Mouse (Mus musculus) liver, embryonic 15.5 days (tissue): ENCODE results near the gene Kdr. TPM values are rescaled to one million over a fixed set of nuclear protein-coding genes. Genes with fewer than 3 reads are reported as not detected.

ENCODE experiments used
- ATAC-seq: fragments of 200-750 bp; cut with Nextera tagmentation; 2 replicates; pipeline ENCODE4 v1.8.0; 2017; ENCODE audit warnings: moderate number of reproducible peaks, mild to moderate bottlenecking, moderate library complexity; ENCODE audit not compliant: insufficient read depth
- H3K27ac ChIP-seq: fragments of 300-500 bp; sonication (generic); replicated peaks from 2 replicates; pipeline ENCODE4 v1.5.1; 2015; ENCODE audit warnings: mild to moderate bottlenecking, inconsistent platforms
- H3K27me3 ChIP-seq: fragments of 300-500 bp; sonication (generic); 2 replicates; pipeline ENCODE4 v1.6.1; 2015; ENCODE audit warnings: mild to moderate bottlenecking, inconsistent platforms
- H3K36me3 ChIP-seq: fragments of 300-500 bp; sonication (generic); replicated peaks from 2 replicates; pipeline ENCODE4 v1.6.1; 2015; ENCODE audit warnings: moderate library complexity, mild to moderate bottlenecking, inconsistent platforms
- H3K4me1 ChIP-seq: fragments of 300-500 bp; sonication (generic); replicated peaks from 2 replicates; pipeline ENCODE4 v1.6.1; 2015; ENCODE audit warnings: inconsistent platforms
- H3K4me2 ChIP-seq: fragments of 300-500 bp; sonication (generic); 2 replicates; pipeline ENCODE4 v1.6.1; 2015; ENCODE audit warnings: moderate library complexity, mild to moderate bottlenecking, inconsistent platforms
- H3K4me3 ChIP-seq: fragments of 300-500 bp; sonication (generic); replicated peaks from 2 replicates; pipeline ENCODE4 v1.5.1; 2015; ENCODE audit warnings: mild to moderate bottlenecking, inconsistent platforms
- H3K9ac ChIP-seq: fragments of 300-500 bp; sonication (generic); 2 replicates; pipeline ENCODE4 v1.6.1; 2015; ENCODE audit warnings: moderate library complexity, mild to moderate bottlenecking, inconsistent platforms
- H3K9me3 ChIP-seq: fragments of 300-500 bp; sonication (generic); replicated peaks from 2 replicates; pipeline ENCODE4 v1.6.1; 2016; ENCODE audit warnings: inconsistent platforms
- WGBS: fragments of 180-500 bp; shearing (Covaris S2); methylation state at CpG from one replicate; pipeline ENCODE4 v1.1.7; 2015; ENCODE audit warnings: mixed read lengths; ENCODE audit not compliant: insufficient replicate concordance; 5-methylcytosine and 5-hydroxymethylcytosine counted together
- polyA plus RNA-seq: library from polyadenylated mRNA; unstranded; fragments of >200 nt; fragmentation: Nextera tagmentation; extraction: Ambion mirVana; gene quantifications from 2 replicates; pipeline ENCODE4 v1.2.1, GENCODE M21; 2015

The Kdr gene
- polyA plus RNA-seq, 1 experiment from 2014 or later = 8.0 TPM

DNA sequence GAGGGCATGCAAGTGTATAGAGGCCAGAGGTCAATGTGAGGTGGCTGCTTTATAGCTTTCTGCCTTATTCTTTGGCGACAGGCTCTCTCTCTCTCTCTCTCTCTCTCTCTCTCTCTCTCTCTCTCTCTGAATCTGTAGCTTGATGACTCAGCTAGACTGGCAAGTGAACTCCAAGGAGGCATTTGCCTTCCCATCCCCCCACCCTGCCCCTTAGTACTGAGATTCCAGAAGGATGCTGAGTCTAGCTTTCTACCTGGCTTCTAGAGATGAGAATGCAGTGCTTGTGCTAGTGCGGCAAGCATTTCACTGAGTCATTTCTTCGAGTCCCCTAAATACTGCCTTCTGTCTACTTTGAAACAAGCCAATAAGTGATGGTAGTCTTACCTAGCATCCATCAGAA lies 21.7 kb downstream of the Kdr start:
- Histone ChIP-seq H3K27me3 (no peaks in the 10 kb centered on the region; the same call in 1 of the 2 replicates), H3K4me3 (no peak overlapping the region), H3K27ac (no peak overlapping the region), H3K9ac (no peak overlapping the region), H3K4me2 (no peak overlapping the region), H3K4me1 (peaks cover 12% of the 10 kb centered on the region; the same call in 1 of the 2 replicates), H3K36me3 (no peaks in the 10 kb centered on the region), H3K9me3 (no peaks in the 10 kb centered on the region)
- ATAC-seq = no peak
- 70% methylated on average over 3 of the region's 3 CpGs for WGBS

GRCm38 (mm10) chr5:75955876-75956275 lies 22.4 kb downstream of the Kdr start:
- no peaks in the 10 kb centered on the region for H3K36me3 ChIP-seq
- no peaks in the 10 kb centered on the region for H3K9me3 ChIP-seq
- H3K27ac ChIP-seq = no peak overlapping the region
- H3K9ac ChIP-seq = no peak overlapping the region
- no peak for ATAC-seq
- H3K27me3 ChIP-seq = no peaks in the 10 kb centered on the region; the same call in 1 of the 2 replicates
- no peak overlapping the region for H3K4me2 ChIP-seq
- 75% methylated on average over 9 of the region's 9 CpGs for WGBS
- H3K4me3 ChIP-seq = no peak overlapping the region
- peaks cover 8% of the 10 kb centered on the region; the same call in 1 of the 2 replicates for H3K4me1 ChIP-seq

DNA sequence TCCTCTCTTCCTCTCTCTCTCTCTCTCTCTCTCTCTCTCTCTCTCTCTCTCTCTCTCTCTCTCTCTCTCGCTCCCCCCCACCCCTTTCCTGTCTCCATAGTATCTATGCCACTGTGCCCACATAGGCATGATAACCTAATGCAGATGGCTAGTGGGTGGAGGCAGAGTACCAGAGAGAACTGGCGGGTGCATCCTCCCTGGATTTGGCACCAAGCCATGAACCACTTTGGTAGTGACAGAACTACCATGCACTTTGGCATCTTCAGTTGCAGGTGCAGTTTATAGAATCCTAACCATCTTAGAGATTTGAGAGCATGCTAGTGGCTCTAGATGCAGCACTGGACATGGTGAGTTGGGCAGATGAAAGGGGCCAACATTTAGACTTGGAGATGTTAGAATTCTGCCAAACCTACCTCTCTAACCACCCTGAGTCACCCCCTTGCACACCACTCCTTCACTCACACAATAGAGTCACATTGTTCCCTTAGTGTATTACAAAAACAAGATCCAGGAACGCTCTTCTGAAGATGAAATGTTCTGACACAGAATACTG lies 23.4 kb downstream of the Kdr start:
- Histone ChIP-seq H3K4me1 (0 out of 2 replicates have a peak, but pooled peaks cover under 1% of the 10 kb centered on the region), H3K9ac (no peak overlapping the region), H3K27ac (no peak overlapping the region), H3K4me2 (no peak overlapping the region), H3K4me3 (no peak overlapping the region), H3K9me3 (no peaks in the 10 kb centered on the region), H3K36me3 (no peaks in the 10 kb centered on the region), H3K27me3 (no peaks in the 10 kb centered on the region; the same call in 1 of the 2 replicates)
- WGBS = 52% methylated on average over 3 of the region's 3 CpGs
- ATAC-seq = no peak

DNA sequence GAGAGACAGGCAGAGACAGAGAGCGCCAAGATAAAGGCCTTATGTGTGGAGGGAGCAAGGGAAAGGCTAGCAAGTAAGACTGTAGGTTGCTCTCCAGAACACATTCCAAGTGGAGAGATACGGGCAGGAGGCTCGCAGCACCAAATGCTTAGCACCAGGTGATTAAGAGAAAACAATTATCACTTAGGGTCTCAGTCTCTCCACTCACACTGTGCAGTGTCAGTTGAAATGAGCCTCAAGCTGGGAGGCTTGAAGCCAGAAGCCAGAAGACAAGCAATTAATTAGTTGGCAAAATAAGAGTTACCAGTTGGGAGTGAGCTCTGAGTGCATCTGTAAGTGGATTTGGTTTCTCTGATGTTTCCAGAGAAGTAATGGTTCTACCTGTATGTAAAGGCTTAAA lies 24.0 kb downstream of the Kdr start:
- 55% methylated on average over 3 of the region's 3 CpGs for WGBS
- Histone ChIP-seq H3K4me1 (no peaks in the 10 kb centered on the region), H3K27ac (no peak overlapping the region), H3K9ac (no peak overlapping the region), H3K4me3 (no peak overlapping the region), H3K36me3 (no peaks in the 10 kb centered on the region), H3K9me3 (no peaks in the 10 kb centered on the region), H3K27me3 (no peaks in the 10 kb centered on the region; the same call in 1 of the 2 replicates), H3K4me2 (no peak overlapping the region)
- no peak for ATAC-seq

DNA sequence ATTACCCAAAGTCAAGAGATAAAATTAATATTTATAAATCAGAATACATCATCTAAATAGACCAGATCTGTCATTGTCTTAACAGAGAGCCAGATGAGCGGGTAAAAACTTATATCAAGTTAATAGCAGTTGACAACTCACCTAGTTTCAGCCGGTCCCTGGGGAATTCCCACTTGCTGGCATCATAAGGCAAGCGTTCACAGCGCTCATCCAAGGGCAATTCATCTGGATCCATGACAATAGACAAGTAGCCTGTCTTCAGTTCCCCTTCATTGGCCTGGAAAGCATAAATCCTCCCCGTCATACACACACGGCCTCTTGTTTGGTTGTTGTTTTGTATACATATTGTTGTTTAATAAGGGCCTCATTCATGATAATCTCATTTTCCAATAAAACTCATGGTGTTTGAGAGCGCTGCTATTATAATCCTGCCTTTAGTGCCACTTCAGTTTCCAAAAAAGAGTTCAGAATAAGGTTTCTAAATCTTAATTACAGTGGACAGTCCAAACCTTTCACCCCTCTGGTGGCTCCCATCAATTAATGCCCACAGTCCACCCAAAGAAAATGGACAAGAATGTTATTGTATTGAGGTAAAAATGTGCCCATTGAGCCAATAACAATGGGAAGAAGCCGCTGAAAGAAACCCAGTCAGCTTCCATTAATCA lies 26.0 kb downstream of the Kdr start:
- Histone ChIP-seq H3K4me2 (no peak overlapping the region), H3K4me1 (no peaks in the 10 kb centered on the region), H3K36me3 (no peaks in the 10 kb centered on the region), H3K9ac (no peak overlapping the region), H3K4me3 (no peak overlapping the region), H3K27me3 (no peaks in the 10 kb centered on the region), H3K9me3 (no peaks in the 10 kb centered on the region), H3K27ac (no peak overlapping the region)
- 74% methylated on average over 8 of the region's 8 CpGs for WGBS
- ATAC-seq = no peak

DNA sequence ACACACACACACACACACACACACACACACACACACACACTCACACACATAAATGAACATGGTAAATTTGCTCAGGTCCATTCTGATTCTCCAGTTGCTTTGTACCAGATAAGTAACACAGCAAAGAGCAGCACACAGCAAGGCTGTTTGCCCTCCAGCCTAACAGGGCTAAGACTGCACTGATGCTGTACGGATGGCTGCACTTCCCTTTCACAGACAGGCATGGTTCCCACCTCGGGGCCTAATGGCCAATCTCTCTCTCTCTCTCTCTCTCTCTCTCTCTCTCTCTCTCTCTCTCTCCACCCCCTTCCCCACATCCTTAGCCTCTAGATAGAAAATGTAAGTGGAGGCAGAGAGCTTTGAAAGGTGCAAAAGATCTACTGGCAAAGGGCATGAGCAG lies 27.4 kb downstream of the Kdr start:
- WGBS = 64% methylated on average over 2 of the region's 2 CpGs
- H3K9ac ChIP-seq = no peak overlapping the region
- no peaks in the 10 kb centered on the region for H3K9me3 ChIP-seq
- no peaks in the 10 kb centered on the region for H3K36me3 ChIP-seq
- no peak overlapping the region for H3K4me3 ChIP-seq
- ATAC-seq = no peak
- no peaks in the 10 kb centered on the region for H3K4me1 ChIP-seq
- no peaks in the 10 kb centered on the region for H3K27me3 ChIP-seq
- H3K27ac ChIP-seq = no peak overlapping the region
- H3K4me2 ChIP-seq = no peak overlapping the region

GRCm38 (mm10) chr5:75945394-75945793 lies 32.9 kb downstream of the Kdr start:
- Histone ChIP-seq H3K36me3 (no peaks in the 10 kb centered on the region), H3K4me2 (no peak overlapping the region), H3K4me3 (no peak overlapping the region), H3K4me1 (no peaks in the 10 kb centered on the region), H3K27me3 (no peaks in the 10 kb centered on the region), H3K9me3 (no peaks in the 10 kb centered on the region), H3K9ac (no peak overlapping the region), H3K27ac (no peak overlapping the region)
- WGBS = 64% methylated on average over 4 of the region's 4 CpGs
- ATAC-seq = no peak

- Histone ChIP-seq H3K4me1 (no peaks in the 10 kb centered on the region), H3K9ac (no peak overlapping the region), H3K4me2 (no peak overlapping the region), H3K27me3 (no peaks in the 10 kb centered on the region), H3K9me3 (no peaks in the 10 kb centered on the region), H3K36me3 (no peaks in the 10 kb centered on the region), H3K27ac (no peak overlapping the region), H3K4me3 (no peak overlapping the region)
- WGBS = 75% methylated on average over 6 of the region's 6 CpGs
- no peak for ATAC-seq
Observed at GRCm38 (mm10) chr5:75943301-75943700, 35.0 kb downstream of the Kdr start.

DNA sequence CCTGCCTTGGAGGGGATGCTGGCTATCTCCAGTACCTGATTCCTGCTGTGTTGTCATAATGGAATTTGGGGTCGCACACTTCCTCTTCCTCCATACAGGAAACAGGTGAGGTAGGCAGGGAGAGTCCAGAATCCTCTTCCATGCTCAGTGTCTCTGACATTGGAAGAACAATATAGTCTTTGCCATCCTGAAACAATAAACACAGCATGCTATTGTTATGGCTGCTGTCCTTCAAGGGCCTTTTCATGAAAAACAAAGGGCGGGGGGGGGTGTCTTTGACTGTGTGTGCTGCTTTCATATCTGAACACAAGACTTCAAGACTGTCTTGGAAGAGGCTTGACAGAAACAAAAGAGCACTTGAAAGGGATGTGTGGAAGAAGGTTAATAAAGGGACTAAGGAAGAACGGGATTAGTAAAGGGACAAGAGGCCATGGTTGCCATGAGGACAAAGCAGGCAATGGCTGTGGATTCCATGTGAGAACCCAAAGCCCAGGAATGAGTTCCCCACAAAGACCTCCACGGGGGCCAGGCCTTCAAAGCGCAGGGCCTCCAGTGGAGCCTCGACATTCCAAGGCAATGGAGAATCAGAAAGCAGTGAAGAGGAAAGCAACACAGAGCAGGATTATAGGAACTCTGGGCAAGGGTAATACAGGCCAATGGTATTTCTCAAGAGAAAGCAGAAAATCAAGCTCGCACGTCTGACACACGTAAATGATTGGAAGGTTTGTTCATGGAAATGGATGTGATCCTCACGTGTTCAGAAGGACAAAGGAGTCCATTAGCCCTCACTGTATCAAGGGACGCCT lies 36.3 kb downstream of the Kdr start:
- Histone ChIP-seq H3K27me3 (no peaks in the 10 kb centered on the region; the same call in 1 of the 2 replicates), H3K4me1 (no peaks in the 10 kb centered on the region), H3K27ac (no peak overlapping the region), H3K4me2 (no peak overlapping the region), H3K36me3 (no peaks in the 10 kb centered on the region), H3K9me3 (no peaks in the 10 kb centered on the region), H3K9ac (no peak overlapping the region), H3K4me3 (no peak overlapping the region)
- no peak for ATAC-seq
- WGBS = 67% methylated on average over 11 of the region's 11 CpGs

DNA sequence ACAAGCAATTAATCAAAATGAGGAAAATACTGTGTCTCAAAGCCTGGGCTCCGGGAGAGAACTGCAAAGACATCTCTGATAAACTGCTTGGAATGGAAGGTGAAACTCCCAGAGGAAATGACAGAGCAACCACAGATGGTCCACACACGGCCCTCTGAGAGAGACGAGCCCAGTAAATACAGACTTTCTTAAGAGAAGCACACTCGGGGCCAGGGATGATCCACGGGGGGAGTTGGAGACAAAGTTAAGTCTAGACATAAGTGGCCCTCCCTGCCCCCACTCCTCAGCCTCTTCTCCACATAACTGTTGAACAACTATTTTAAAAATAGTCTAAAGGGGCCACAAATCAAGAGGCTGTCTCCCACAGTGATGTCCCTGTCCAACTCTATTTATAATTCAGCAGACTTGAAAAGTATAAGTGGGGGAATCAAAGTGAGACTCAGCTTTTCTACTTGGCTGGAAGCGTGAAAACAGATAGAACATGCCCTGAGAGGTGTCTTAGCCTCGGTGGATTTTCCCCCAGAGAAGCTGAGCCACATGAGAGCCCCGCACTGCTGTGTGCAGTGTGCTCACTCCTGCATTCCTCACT lies 39.0 kb downstream of the Kdr start:
- peaks cover 2% of the 10 kb centered on the region; the same call in 1 of the 2 replicates for H3K27me3 ChIP-seq
- H3K4me2 ChIP-seq = no peak overlapping the region
- WGBS = 26% methylated on average over 8 of the region's 8 CpGs
- no peaks in the 10 kb centered on the region for H3K4me1 ChIP-seq
- H3K9ac ChIP-seq = no peak overlapping the region
- no peak overlapping the region for H3K27ac ChIP-seq
- no peak for ATAC-seq
- no peak overlapping the region for H3K4me3 ChIP-seq
- no peaks in the 10 kb centered on the region for H3K36me3 ChIP-seq
- no peaks in the 10 kb centered on the region for H3K9me3 ChIP-seq

DNA sequence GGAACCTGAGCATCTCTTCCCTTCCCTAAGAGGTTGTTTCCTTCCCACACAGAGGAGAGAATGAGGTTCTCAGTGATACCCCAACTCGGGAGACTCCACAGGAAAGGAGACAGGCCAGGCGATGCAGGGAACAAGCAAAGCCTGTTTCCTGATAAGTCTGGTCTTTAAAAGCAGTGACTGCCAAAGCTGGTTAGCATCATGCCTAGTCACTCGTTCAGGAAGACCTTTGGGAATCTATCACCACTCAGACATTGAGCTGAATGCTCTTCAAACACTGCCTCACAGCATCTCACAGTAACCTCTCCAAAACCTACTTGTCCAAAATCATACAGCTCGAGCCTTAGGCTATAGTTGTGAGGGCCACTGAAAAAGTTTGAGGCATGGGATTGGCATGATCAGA lies 40.2 kb downstream of the Kdr start:
- Histone ChIP-seq H3K36me3 (no peaks in the 10 kb centered on the region), H3K4me3 (no peak overlapping the region)
- 29% methylated on average over 4 of the region's 4 CpGs for WGBS

More for the DNA sequence above, 40.2 kb downstream of the Kdr start:
- Histone ChIP-seq H3K9ac (no peak overlapping the region), H3K4me2 (no peak overlapping the region), H3K4me1 (peaks cover 9% of the 10 kb centered on the region), H3K27ac (no peak overlapping the region), H3K27me3 (peaks cover 11% of the 10 kb centered on the region), H3K9me3 (no peaks in the 10 kb centered on the region)
- ATAC-seq = no peak
